Mouse (Mus musculus): ENCODE measurements around the gene Acp1. TPM values are rescaled to one million over a fixed set of nuclear protein-coding genes. Genes with fewer than 3 reads are reported as not detected.

Gene Acp1
- 29.7 and 40.0 TPM in 2 replicates for total RNA-seq (2014; rRNA removed)
- polyA plus RNA-seq (2015; fragmentation: Nextera tagmentation; extraction: Ambion mirVana) = 132 and 135 TPM in 2 replicates

GRCm38 (mm10) chr12:30911261-30912047 is at the start of gene Acp1, which contains the start of gene Sh3yl1:
Gene Acp1, minus strand, starts transcription at chr12:30911589.
Gene Sh3yl1, plus strand, starts transcription at chr12:30911668.
- no peaks in the 10 kb centered on the region for H3K27me3 ChIP-seq (ENCODE audit: insufficient read depth, low read length)
- peak; percentile 97 for DNase-seq (ENCODE audit: low spot score)
- peak; percentile 99 for ATAC-seq
- H3K9me3 ChIP-seq (ENCODE audit: low read length) = no peaks in the 10 kb centered on the region
- TF ChIP-seq CTCF (IDR thresholded peaks at IDR 0.05; ENCODE audit: low read depth) = no peak
- peak within 1 kb of the TSS; percentile 75 for H3K4me3 ChIP-seq (ENCODE audit: low read length)
- H3K4me2 ChIP-seq (ENCODE audit: low read depth, low read length) = peak within 1 kb of the TSS; percentile 96
- H3K4me1 ChIP-seq (ENCODE audit: insufficient read depth, low read length) = peaks cover 8% of the 10 kb centered on the region
- no peaks in the 10 kb centered on the region for H3K36me3 ChIP-seq (ENCODE audit: insufficient read depth, low read length)
- H3K9ac ChIP-seq (replicated peaks; ENCODE audit: low read length) = peak within 1 kb of the TSS; percentile 80
- H3K27ac ChIP-seq = peak within 1 kb of the TSS; percentile 74
- WGBS = under 1% methylated on average over 52 of the region's 52 CpGs

- no peaks in the 10 kb centered on the region for H3K27me3 ChIP-seq (ENCODE audit: insufficient read depth, low read length)
- no peak overlapping the region for H3K27ac ChIP-seq
- no peak overlapping the region for H3K4me3 ChIP-seq (ENCODE audit: low read length)
- no peak overlapping the region for H3K4me2 ChIP-seq (ENCODE audit: low read depth, low read length)
- no peaks in the 10 kb centered on the region for H3K9me3 ChIP-seq (ENCODE audit: low read length)
- DNase-seq (ENCODE audit: low spot score) (no peak), ATAC-seq (0 out of 2 replicates have a peak, but pooled peaks have one; percentile 55)
- no peak overlapping the region for H3K9ac ChIP-seq (replicated peaks; ENCODE audit: low read length)
- WGBS = 35% methylated on average over 3 of the region's 3 CpGs
- no peaks in the 10 kb centered on the region for H3K4me1 ChIP-seq (ENCODE audit: insufficient read depth, low read length)
- H3K36me3 ChIP-seq (ENCODE audit: insufficient read depth, low read length) = peaks cover 21% of the 10 kb centered on the region; the same call in 1 of the 2 replicates
- no peak for TF ChIP-seq CTCF (IDR thresholded peaks at IDR 0.05; ENCODE audit: low read depth)
Measured at GRCm38 (mm10) chr12:30944197-30944596, 32.8 kb upstream of the Acp1 start.

GRCm38 (mm10) chr12:30943057-30943986 is 31.9 kb upstream of the Acp1 start:
- no peak for DNase-seq (ENCODE audit: low spot score)
- no peak for TF ChIP-seq CTCF (IDR thresholded peaks at IDR 0.05; ENCODE audit: low read depth)
- Histone ChIP-seq H3K4me3 (ENCODE audit: low read length) (no peak overlapping the region), H3K27ac (no peak overlapping the region), H3K36me3 (ENCODE audit: insufficient read depth, low read length) (peaks cover 21% of the 10 kb centered on the region; the same call in 1 of the 2 replicates), H3K4me1 (ENCODE audit: insufficient read depth, low read length) (no peaks in the 10 kb centered on the region), H3K9me3 (ENCODE audit: low read length) (no peaks in the 10 kb centered on the region), H3K4me2 (ENCODE audit: low read depth, low read length) (no peak overlapping the region), H3K27me3 (ENCODE audit: insufficient read depth, low read length) (no peaks in the 10 kb centered on the region), H3K9ac (replicated peaks; ENCODE audit: low read length) (no peak overlapping the region)
- ATAC-seq = no peak
- WGBS = 91% methylated on average over 14 of the region's 14 CpGs

- no peak for TF ChIP-seq CTCF (IDR thresholded peaks at IDR 0.05; ENCODE audit: low read depth)
- peaks cover 15% of the 10 kb centered on the region; the same call in 1 of the 2 replicates for H3K36me3 ChIP-seq (ENCODE audit: insufficient read depth, low read length)
- no peaks in the 10 kb centered on the region for H3K9me3 ChIP-seq (ENCODE audit: low read length)
- no peak for ATAC-seq
- H3K4me3 ChIP-seq (ENCODE audit: low read length) = no peak overlapping the region
- WGBS = 90% methylated on average over 2 of the region's 2 CpGs
- H3K4me1 ChIP-seq (ENCODE audit: insufficient read depth, low read length) = no peaks in the 10 kb centered on the region
- H3K9ac ChIP-seq (replicated peaks; ENCODE audit: low read length) = no peak overlapping the region
- DNase-seq (ENCODE audit: low spot score) = no peak
- no peaks in the 10 kb centered on the region for H3K27me3 ChIP-seq (ENCODE audit: insufficient read depth, low read length)
- no peak overlapping the region for H3K4me2 ChIP-seq (ENCODE audit: low read depth, low read length)
- no peak overlapping the region for H3K27ac ChIP-seq
Measured at GRCm38 (mm10) chr12:30936899-30937298, 25.5 kb upstream of the Acp1 start.

GRCm38 (mm10) chr12:30933299-30933698 is 21.9 kb upstream of the Acp1 start:
- H3K36me3 ChIP-seq (ENCODE audit: insufficient read depth, low read length) = no peaks in the 10 kb centered on the region
- H3K9ac ChIP-seq (replicated peaks; ENCODE audit: low read length) = no peak overlapping the region
- no peak overlapping the region for H3K4me3 ChIP-seq (ENCODE audit: low read length)
- 76% methylated on average over 2 of the region's 2 CpGs for WGBS
- no peak overlapping the region for H3K27ac ChIP-seq
- H3K27me3 ChIP-seq (ENCODE audit: insufficient read depth, low read length) = no peaks in the 10 kb centered on the region
- ATAC-seq (no peak), DNase-seq (ENCODE audit: low spot score) (no peak)
- H3K4me1 ChIP-seq (ENCODE audit: insufficient read depth, low read length) = no peaks in the 10 kb centered on the region
- TF ChIP-seq CTCF (IDR thresholded peaks at IDR 0.05; ENCODE audit: low read depth) = no peak
- H3K4me2 ChIP-seq (ENCODE audit: low read depth, low read length) = no peak overlapping the region
- H3K9me3 ChIP-seq (ENCODE audit: low read length) = no peaks in the 10 kb centered on the region

GRCm38 (mm10) chr12:30928182-30928581 is 16.8 kb upstream of the Acp1 start:
- no peak for ATAC-seq
- Histone ChIP-seq H3K27me3 (ENCODE audit: insufficient read depth, low read length) (no peaks in the 10 kb centered on the region), H3K9ac (replicated peaks; ENCODE audit: low read length) (no peak overlapping the region), H3K9me3 (ENCODE audit: low read length) (no peaks in the 10 kb centered on the region), H3K27ac (no peak overlapping the region), H3K4me1 (ENCODE audit: insufficient read depth, low read length) (no peaks in the 10 kb centered on the region), H3K4me3 (ENCODE audit: low read length) (no peak overlapping the region), H3K36me3 (ENCODE audit: insufficient read depth, low read length) (0 out of 2 replicates have a peak, but pooled peaks cover 5% of the 10 kb centered on the region), H3K4me2 (ENCODE audit: low read depth, low read length) (no peak overlapping the region)
- WGBS = 91% methylated on average over 6 of the region's 6 CpGs
- TF ChIP-seq CTCF (IDR thresholded peaks at IDR 0.05; ENCODE audit: low read depth) = no peak
- no peak for DNase-seq (ENCODE audit: low spot score)
